Mouse (Mus musculus): ENCODE results near the gene Cxcl5. TPM values are rescaled to one million over a fixed set of nuclear protein-coding genes. Genes with fewer than 3 reads are reported as not detected.
"Not testable (repeated sequence)": the region's sequence is repeated elsewhere in the genome, so short reads cannot be mapped to it uniquely, and the experiment has no call there.

The Cxcl5 gene
- polyA plus RNA-seq, 1 experiment = not detected

DNA sequence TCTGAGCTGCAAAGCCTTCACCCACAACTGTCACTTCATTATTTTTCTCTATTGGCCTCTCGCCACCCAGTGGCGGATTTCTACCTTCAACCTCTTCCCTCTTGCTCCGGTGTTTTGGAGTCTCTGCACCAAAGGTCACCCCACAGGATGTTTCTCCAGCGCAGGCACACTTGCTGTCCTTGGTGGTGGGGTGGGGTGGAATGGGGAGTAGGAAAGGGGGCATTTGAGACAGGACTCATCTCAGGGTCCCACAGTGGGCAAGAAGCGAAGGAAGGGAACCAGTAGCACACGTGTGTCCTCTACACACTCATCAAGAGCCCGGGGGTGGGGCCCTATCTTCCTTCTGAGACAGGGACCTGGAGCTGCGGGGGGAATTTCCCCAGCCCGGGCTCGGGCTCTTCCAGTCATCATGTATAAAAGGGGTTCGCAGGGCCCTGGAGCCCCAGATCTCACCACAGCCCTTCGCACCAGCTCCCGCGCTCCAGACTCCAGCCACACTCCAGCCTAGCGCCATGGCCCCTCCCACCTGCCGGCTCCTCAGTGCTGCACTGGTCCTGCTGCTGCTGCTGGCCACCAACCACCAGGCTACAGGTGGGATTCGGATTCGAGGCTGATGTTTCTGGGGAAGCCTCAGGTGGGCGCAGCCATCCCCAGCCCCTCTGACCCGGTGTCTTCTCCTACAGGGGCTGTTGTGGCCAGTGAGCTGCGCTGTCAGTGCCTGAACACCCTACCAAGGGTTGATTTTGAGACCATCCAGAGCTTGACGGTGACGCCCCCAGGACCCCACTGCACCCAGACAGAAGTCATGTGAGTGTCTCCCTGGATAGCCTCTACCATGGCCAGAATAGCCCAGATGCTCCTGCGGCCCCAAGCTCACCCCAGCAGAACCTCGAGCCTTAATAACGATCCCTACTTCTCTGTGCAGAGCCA is 26.8 kb downstream of the Cxcl5 start, which contains the start of gene Cxcl3:
TSS of gene Cxcl3 (plus strand) at position 445 of the 930 bp plus-strand sequence.
- Histone ChIP-seq H3K27me3 (ENCODE audit: control insufficient read depth, insufficient read depth, low read length) (no peaks in the 10 kb centered on the region), H3K4me3 (ENCODE audit: control insufficient read depth, low read depth, low read length) (no peak within 1 kb of the TSS), H3K36me3 (ENCODE audit: control insufficient read depth, insufficient read depth, low read length) (no peaks in the 10 kb centered on the region), H3K4me1 (ENCODE audit: control insufficient read depth, insufficient read depth, low read length) (peaks cover 12% of the 10 kb centered on the region), H3K27ac (ENCODE audit: control insufficient read depth, insufficient read depth, low read depth, low read length) (no peak within 1 kb of the TSS)
- TF ChIP-seq POLR2A (IDR thresholded peaks at IDR 0.05; ENCODE audit: control insufficient read depth, low read depth, low read length) = no peak
- TF ChIP-seq CTCF (IDR thresholded peaks at IDR 0.05; ENCODE audit: control insufficient read depth, insufficient read depth, insufficient replicate concordance, low read depth, low read length) = no peak

DNA sequence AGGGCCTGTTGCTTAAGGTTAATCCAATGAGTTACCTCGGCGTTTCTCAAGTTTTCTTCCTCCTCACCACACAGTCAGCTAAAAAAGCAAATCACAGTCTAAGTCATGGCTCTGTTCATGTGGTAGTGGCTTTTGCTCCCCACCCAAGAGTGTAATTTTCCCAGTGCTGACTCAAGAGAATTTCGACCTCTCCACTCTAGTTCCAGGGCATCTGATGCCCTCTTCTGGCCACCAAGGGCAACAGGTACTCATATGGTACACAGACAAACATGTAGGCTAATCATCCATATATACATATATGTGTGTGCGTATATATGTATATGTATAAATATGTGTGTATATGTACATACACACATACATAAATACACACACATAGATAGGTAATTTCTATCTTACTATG is 29.0 kb downstream of the Cxcl5 start:
- Histone ChIP-seq H3K27ac (ENCODE audit: control insufficient read depth, insufficient read depth, low read depth, low read length) (no peak overlapping the region), H3K4me1 (ENCODE audit: control insufficient read depth, insufficient read depth, low read length) (peaks cover 12% of the 10 kb centered on the region), H3K36me3 (ENCODE audit: control insufficient read depth, insufficient read depth, low read length) (no peaks in the 10 kb centered on the region), H3K27me3 (ENCODE audit: control insufficient read depth, insufficient read depth, low read length) (no peaks in the 10 kb centered on the region), H3K4me3 (ENCODE audit: control insufficient read depth, low read depth, low read length) (no peak overlapping the region)
- no peak for TF ChIP-seq POLR2A (IDR thresholded peaks at IDR 0.05; ENCODE audit: control insufficient read depth, low read depth, low read length)

DNA sequence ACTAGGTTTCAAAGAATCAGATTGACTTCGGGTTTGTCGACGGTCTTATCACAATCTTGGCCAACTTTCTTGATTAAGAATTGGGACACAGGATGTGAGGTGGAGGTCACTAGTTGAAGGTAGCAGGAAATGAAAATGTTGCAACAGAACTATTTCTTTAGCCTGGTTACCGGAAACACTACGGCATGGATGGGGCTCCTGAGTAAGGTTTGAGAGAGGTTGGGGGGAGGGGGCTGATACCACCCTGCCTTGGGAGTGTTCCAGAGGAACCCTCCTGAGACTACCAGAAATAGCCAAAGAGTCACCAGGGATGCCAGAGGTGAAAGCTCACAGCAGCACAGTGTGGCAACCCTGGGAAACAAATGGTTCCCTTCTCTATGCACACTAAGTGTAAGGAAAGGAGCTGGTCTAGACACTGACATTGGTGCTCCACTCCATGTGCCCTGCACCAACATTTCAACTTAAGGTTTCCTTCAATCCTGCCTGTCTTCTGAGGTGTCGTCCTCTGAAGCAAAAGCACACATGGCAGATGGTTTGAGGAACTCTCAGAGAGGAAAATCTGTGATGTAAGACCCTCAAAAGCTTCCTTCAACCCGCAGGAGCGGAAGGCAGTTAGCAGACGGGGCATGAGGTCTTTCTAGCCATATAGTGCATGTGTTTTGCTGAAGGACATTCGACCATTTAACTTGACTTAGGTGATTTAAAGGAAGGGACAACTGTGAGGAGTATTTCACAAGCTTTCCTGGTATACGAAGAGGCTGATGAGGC is 30.3 kb downstream of the Cxcl5 start:
- Histone ChIP-seq H3K4me1 (ENCODE audit: control insufficient read depth, insufficient read depth, low read length) (peaks cover 12% of the 10 kb centered on the region), H3K27ac (ENCODE audit: control insufficient read depth, insufficient read depth, low read depth, low read length) (no peak overlapping the region), H3K27me3 (ENCODE audit: control insufficient read depth, insufficient read depth, low read length) (no peaks in the 10 kb centered on the region), H3K36me3 (ENCODE audit: control insufficient read depth, insufficient read depth, low read length) (no peaks in the 10 kb centered on the region), H3K4me3 (ENCODE audit: control insufficient read depth, low read depth, low read length) (no peak overlapping the region)
- TF ChIP-seq POLR2A (IDR thresholded peaks at IDR 0.05; ENCODE audit: control insufficient read depth, low read depth, low read length) (no peak), CTCF (IDR thresholded peaks at IDR 0.05; ENCODE audit: control insufficient read depth, insufficient read depth, insufficient replicate concordance, low read depth, low read length) (no peak)

DNA sequence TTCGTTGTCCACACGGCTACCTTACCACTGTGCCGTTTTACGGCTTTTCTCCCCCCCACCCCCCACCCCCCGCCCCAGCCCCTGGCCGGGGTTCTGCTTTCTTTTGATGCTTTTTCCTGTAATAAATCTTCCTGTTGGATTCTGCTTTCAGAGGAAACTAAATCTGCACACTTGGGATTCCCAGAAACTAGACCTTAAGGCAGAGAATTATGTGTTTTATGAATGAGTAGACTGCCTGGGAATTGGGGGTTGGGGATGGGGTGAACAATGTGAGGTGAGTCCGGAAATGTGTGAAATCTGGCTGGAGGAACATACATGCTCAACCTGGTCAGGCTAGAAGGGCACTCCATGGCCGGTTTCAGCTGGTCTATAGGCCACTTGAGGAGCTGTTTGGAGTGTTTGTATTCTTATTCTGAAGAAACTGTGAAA is 30.9 kb downstream of the Cxcl5 start:
- H3K27me3 ChIP-seq (ENCODE audit: control insufficient read depth, insufficient read depth, low read length) = no peaks in the 10 kb centered on the region
- peaks cover 12% of the 10 kb centered on the region for H3K4me1 ChIP-seq (ENCODE audit: control insufficient read depth, insufficient read depth, low read length)
- no peak overlapping the region for H3K4me3 ChIP-seq (ENCODE audit: control insufficient read depth, low read depth, low read length)
- no peak for TF ChIP-seq CTCF (IDR thresholded peaks at IDR 0.05; ENCODE audit: control insufficient read depth, insufficient read depth, insufficient replicate concordance, low read depth, low read length)
- no peak for TF ChIP-seq POLR2A (IDR thresholded peaks at IDR 0.05; ENCODE audit: control insufficient read depth, low read depth, low read length)
- H3K36me3 ChIP-seq (ENCODE audit: control insufficient read depth, insufficient read depth, low read length) = no peaks in the 10 kb centered on the region
- H3K27ac ChIP-seq (ENCODE audit: control insufficient read depth, insufficient read depth, low read depth, low read length) = no peak overlapping the region

DNA sequence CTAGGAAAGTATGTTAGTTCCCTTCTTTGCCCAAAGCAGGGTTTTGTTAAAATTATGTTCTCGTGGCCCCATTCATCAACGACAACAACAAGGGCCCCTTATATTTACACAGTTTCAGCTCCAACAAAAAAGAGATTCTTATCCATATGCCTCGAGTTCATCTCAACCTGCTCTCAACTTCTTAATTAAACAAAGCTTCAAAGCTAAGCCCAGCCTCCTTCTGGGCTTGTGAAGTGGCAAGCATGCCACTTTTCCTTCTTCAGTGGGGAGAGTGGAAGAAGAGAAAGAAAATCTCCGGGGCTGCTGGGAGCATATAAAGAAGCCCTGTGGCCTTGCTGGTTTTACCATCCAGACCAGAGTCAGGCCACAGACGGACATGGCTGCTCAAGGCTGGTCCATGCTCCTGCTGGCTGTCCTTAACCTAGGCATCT is 35.0 kb downstream of the Cxcl5 start, which contains the start of gene Cxcl15:
TSS of gene Cxcl15 (plus strand) at position 340 of the 431 bp plus-strand sequence.
- no peak within 1 kb of the TSS for H3K4me3 ChIP-seq (ENCODE audit: control insufficient read depth, low read depth, low read length)

DNA sequence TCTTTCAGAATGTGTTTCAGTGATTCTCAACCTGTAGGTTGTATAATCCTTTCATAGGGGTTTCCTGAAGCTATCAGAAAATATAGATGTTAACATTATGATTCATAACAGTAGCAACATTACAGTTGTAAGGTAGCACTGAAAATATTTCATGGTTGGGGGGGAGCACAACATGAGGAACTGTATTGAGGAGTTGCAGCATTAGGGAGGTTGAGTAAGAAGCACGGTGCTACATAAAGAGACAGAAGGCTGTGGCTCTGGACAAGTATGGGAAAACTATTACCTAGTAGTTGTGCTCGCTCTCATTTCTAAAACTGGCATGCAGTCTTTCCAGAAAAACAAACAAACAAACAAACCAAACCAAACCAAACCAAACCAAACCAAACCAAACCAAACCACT is 36.2 kb downstream of the Cxcl5 start:
- not testable (repeated sequence) for H3K4me3 ChIP-seq (ENCODE audit: control insufficient read depth, low read depth, low read length); H3K27ac ChIP-seq (ENCODE audit: control insufficient read depth, insufficient read depth, low read depth, low read length); H3K27me3 ChIP-seq (ENCODE audit: control insufficient read depth, insufficient read depth, low read length); H3K36me3 ChIP-seq (ENCODE audit: control insufficient read depth, insufficient read depth, low read length); H3K4me1 ChIP-seq (ENCODE audit: control insufficient read depth, insufficient read depth, low read length)

More for the DNA sequence above, 35.0 kb downstream of the Cxcl5 start, which contains the start of gene Cxcl15:
- Histone ChIP-seq H3K36me3 (ENCODE audit: control insufficient read depth, insufficient read depth, low read length) (no peaks in the 10 kb centered on the region), H3K27me3 (ENCODE audit: control insufficient read depth, insufficient read depth, low read length) (no peaks in the 10 kb centered on the region), H3K27ac (ENCODE audit: control insufficient read depth, insufficient read depth, low read depth, low read length) (no peak within 1 kb of the TSS), H3K4me1 (ENCODE audit: control insufficient read depth, insufficient read depth, low read length) (peaks cover 5% of the 10 kb centered on the region)
- no peak for TF ChIP-seq CTCF (IDR thresholded peaks at IDR 0.05; ENCODE audit: control insufficient read depth, insufficient read depth, insufficient replicate concordance, low read depth, low read length)
- no peak for TF ChIP-seq POLR2A (IDR thresholded peaks at IDR 0.05; ENCODE audit: control insufficient read depth, low read depth, low read length)

DNA sequence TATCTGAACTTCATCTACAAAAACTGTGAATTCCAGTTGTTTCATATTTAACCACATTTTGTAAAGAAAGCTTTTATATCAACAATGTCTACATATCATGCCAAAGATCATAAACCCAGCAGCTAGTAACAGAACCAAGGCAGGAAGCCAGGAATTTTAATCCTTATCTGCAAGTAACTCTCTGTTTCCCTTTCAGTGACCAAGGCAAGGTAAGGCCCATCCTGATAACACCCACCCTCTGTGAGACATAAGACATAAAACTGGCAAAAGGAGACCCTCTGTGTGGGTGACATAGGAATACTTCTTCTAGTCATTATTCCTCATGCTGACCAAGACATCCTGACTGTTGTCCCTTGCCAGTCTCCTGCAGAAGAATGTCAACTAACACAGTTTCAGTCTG is 45.4 kb downstream of the Cxcl5 start:
- Histone ChIP-seq H3K36me3 (ENCODE audit: control insufficient read depth, insufficient read depth, low read length) (no peaks in the 10 kb centered on the region), H3K4me3 (ENCODE audit: control insufficient read depth, low read depth, low read length) (no peak overlapping the region), H3K4me1 (ENCODE audit: control insufficient read depth, insufficient read depth, low read length) (no peaks in the 10 kb centered on the region), H3K27me3 (ENCODE audit: control insufficient read depth, insufficient read depth, low read length) (no peaks in the 10 kb centered on the region), H3K27ac (ENCODE audit: control insufficient read depth, insufficient read depth, low read depth, low read length) (no peak overlapping the region)
- TF ChIP-seq POLR2A (IDR thresholded peaks at IDR 0.05; ENCODE audit: control insufficient read depth, low read depth, low read length) = no peak
- no peak for TF ChIP-seq CTCF (IDR thresholded peaks at IDR 0.05; ENCODE audit: control insufficient read depth, insufficient read depth, insufficient replicate concordance, low read depth, low read length)

Measured in testis, adult 2 months (tissue).